Mouse (Mus musculus) CD4-positive naive resting alpha-beta T cell, adult 76 days (primary cell): ENCODE data around the gene Snf8. TPM values are rescaled to one million over a fixed set of nuclear protein-coding genes. Genes with fewer than 3 reads are reported as not detected.

Source experiments
- total RNA-seq: library from RNA; stranded (reverse); gene quantifications from one replicate; pipeline ENCODE4 v1.2.4, GENCODE M21; 2023

Gene Snf8
- 43.6 TPM for total RNA-seq

DNA sequence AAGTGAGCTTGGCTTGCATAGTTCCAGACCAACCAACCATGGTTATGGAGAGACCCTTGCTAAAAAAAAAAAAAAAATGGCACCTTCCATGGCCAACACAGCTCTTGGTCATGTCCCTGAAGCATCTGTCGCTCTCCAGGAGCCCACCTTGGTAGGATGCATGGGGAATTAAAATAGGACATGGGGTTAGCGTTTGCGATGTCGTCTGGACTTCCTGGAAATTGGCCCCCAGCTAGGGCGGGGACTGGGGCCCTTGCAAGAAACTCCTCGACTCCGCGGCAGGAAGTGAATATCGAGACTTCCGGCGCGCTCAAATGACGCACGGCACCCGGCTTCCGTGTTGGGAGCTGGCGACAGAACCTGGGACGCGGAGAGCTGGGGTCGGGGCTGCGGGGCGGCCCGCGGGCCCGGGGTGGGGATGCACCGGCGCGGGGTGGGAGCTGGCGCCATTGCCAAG is at the start of gene Snf8:
Gene Snf8, plus strand, starts transcription at position 290 of the 457 bp plus-strand sequence.

DNA sequence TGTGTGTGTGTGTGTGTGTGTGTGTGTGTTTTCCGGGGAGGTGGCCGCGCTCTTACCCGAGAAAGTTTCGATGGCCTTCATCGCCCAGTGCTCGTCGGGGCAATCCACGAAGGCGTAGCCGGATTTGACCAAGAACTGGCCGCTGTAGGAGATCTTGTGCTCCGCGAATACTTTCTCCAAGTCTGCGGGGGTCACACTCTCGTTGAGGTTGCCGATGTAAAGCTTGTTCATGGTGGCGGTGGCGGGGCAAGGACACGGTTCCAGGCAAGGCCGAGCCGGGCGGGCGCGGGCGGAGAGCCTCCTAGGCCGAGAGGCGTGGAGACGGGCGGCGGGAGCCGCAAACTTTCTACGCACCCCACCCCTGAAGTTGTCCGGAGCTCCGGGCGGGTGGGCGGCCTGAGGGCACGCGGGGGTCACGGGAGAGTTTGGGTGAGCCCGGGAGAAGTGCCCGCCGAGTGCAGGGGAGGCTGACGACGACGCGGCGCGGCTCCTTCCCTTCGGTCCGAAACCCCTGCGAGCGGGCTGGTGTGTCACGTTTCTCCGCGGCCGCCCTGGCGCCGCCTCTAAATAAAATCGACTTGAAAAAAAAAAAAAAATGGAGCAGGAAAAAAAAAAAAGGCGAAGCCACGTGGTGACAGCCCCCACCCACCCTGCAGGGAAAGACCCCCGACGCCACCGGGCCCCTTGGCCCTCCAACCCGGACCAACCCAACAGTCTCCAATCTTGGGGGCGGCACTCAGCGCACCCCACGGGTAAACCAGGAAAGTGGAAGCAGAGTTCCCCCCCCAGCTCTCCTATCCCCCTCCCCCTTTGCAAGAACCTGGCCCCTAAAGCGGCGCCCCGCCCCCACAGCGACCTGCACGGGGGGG is 29.0 kb upstream of the Snf8 start, which contains the start of gene Igf2bp1:
Gene Igf2bp1, minus strand, starts transcription at position 538 of the 869 bp plus-strand sequence.

DNA sequence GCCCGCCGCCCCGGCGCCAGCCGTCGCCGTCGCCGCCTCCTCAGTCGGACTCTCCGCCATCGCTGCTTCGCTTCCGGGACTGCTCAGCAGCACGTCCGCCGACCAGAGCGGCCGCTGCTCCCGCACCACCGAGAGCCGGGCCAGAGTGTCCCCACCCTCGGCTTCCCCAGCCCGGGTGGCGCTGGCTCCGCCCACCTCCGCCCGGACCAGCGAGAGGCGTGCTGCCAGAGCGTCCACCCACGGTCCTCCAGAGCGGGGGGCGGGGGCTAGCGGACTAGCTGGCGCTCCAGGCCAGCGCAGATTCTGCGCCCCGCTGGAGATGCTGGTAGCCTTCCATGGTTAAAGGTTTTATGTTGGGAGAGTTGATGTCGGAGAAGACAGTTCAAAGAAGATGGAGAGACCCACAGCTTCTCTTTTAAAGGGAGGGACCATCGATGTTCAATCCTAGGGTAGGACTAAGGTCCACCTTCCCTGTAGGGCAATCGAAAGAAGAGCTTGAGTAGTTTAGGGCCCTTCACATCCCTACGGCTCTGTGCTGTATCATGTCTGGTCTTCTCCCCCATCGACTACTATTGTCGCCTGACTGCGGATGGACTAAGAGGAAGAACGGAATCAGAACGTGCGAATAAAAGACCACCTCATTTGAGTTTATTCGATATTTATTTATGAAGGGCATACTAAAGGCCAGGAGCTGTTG is 30.7 kb downstream of the Snf8 start, which contains the start of gene Ube2z:
Gene Ube2z, minus strand, starts transcription at position 174 of the 697 bp plus-strand sequence.

DNA sequence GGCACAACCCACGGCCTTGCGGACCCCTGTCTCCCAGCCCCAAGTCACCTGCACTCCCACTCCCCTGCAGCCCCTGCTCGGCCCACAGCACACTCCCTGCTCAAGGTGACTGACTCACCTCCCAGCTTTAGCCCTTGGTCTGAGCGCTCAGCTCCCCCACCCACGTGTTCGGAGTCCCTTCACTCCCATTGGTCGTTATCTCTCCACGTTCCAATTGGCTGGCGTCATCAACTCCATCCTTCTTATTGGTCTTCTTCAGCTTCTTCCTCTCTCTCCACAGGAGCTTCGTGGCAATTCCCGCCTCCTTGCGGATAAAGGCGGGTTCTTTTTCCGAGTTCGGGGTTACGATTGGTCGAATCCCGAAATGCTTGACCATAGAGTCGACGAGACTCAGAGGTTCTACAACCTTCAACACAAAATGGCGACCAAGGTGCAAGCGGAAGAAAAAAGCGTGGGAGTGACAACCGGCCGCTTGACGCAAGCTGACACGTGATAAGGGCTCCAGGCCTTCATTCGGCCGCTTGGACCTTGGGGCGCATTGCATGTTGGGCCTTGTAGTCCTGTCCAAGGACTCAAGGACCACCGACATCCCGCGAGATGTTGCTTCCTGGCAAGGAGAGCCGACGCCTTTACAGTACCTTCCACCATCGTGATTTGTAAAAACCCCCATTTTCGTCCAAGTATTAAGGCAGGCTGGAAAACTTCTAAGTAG is 41.0 kb downstream of the Snf8 start, which contains the start of gene Atp5g1:
Gene Atp5g1, minus strand, starts transcription at position 162 of the 712 bp plus-strand sequence.

Other genes with a start within 250 kb of the Snf8 start
- 3.3 TPM for gene Phospho1, start 210.4 kb upstream of the Snf8 start, total RNA-seq
- 19.1 TPM for gene Gngt2, start 197.7 kb upstream of the Snf8 start, total RNA-seq
- 29.2 TPM for gene Abi3, start 192.4 kb upstream of the Snf8 start, total RNA-seq
- gene B4galnt2, start 120.0 kb upstream of the Snf8 start, total RNA-seq = not detected
- gene Igf2bp1, start 28.9 kb upstream of the Snf8 start, total RNA-seq = not detected
- not detected for gene Gip, start 10.3 kb upstream of the Snf8 start, total RNA-seq
- gene Ube2z, start 30.5 kb downstream of the Snf8 start, total RNA-seq = 41.9 TPM
- gene Atp5g1, start 40.8 kb downstream of the Snf8 start, total RNA-seq = 102 TPM
- gene Calcoco2, start 77.1 kb downstream of the Snf8 start, total RNA-seq = not detected
- not detected for gene Ttll6, start 98.9 kb downstream of the Snf8 start, total RNA-seq
- gene Hoxb13, start 159.4 kb downstream of the Snf8 start, total RNA-seq = not detected
- gene Hoxb9, start 236.6 kb downstream of the Snf8 start, total RNA-seq = not detected
- not detected for gene Hoxb8, start 247.0 kb downstream of the Snf8 start, total RNA-seq